Mouse (Mus musculus): Measurements from ENCODE around the gene Fra10ac1. TPM values are rescaled to one million over a fixed set of nuclear protein-coding genes. Genes with fewer than 3 reads are reported as not detected.

Gene Fra10ac1
- total RNA-seq (2021), result 10 to 100 TPM; 11.6 to 12.1 TPM
- long read RNA-seq, experiment 1, transcript Fra10ac1-201 (14 exons, 1,402 nt), result major isoform, 25 of 30 reads
- long read RNA-seq, experiment 1, partial matches to known transcripts, result 2 of 30 reads
- long read RNA-seq, experiment 1, other reads (novel, unspliced or antisense), result 3 of 30 reads
- long read RNA-seq, experiment 2, transcript Fra10ac1-201 (14 exons, 1,402 nt), result major isoform, 18 of 24 reads
- long read RNA-seq, experiment 2, partial matches to known transcripts, result 1 of 24 reads
- long read RNA-seq, experiment 2, other reads (novel, unspliced or antisense), result 5 of 24 reads

- peak; percentile 90 for DNase-seq (ENCODE audit: low spot score)
Observed at GRCm38 (mm10) chr19:38223905-38224684, at the start of gene Fra10ac1. Gene Fra10ac1, minus strand, starts transcription at chr19:38224156.

GRCm38 (mm10) chr19:38271071-38271470 is 47.1 kb upstream of the Fra10ac1 start:
- DNase-seq (ENCODE audit: low spot score), result no peak

DNA sequence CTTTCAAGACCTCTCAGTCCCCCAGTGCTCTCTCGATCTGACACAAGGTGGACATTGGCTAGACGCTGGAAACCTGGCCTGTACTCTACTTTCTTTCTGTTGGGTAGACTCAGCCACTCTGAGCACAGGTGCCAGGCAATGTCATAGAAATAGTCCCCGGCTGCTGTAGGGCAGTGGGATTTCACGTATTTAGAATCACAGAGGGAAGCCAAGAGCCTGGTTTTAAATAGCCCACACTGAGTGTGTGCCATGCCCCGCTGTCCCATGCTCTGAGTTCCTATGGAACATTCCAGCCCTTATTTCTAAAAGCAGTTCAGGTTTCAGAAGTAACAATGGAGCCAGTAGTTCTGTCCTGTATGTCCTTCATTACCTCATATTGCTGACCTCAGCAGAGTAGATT is 43.5 kb upstream of the Fra10ac1 start:
- peak; percentile 20 for DNase-seq (ENCODE audit: low spot score)

- no peak for DNase-seq (ENCODE audit: low spot score)
Observed at GRCm38 (mm10) chr19:38265767-38266166, 41.8 kb upstream of the Fra10ac1 start.

DNA sequence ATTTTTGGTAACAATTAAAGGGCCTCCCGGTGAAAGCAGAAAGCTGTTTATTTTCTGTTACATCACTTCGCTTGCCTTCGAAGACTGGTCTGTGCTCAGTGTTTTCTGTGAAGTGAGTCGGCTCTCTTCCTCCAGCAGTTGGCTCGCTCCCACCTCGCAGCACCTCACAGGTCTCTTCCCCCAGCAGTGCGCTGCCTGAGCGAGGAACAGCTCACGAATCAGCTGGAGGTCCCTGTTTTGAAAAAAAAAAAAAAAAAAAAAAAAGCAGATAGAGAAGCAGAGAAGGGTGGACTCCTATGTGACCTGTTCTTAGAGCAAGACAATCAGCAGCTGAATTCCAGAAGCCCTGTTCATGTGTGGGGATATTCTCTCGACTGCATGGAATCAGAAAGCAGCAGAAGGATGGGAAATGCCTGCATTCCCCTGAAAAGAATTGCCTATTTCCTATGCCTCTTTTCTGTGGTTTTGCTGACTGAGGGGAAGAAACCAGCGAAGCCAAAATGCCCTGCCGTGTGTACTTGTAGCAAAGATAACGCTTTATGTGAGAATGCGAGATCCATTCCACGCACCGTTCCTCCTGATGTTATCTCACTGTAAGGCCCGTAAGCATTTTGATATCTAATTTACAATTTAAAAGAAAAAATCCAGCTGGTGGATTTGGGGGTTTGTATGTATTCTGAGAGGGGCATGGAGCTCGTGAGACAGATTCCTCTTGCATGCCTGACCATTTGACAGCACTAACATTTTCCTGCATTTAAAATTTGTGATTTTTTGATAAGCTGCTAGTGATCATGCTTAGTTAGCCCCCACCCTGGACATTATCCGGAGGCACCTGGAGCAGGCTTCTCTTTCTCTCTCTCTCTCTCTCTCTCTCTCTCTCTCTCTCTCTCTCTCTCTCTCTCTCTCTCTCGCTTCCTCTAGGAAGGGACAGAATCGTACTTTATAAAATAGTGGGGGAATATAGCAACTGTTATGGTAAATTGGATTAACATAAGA is 40.8 kb upstream of the Fra10ac1 start, which contains the start of gene Lgi1:
Gene Lgi1, plus strand, starts transcription at position 32 of the 996 bp plus-strand sequence.
- DNase-seq (ENCODE audit: low spot score), result no peak

GRCm38 (mm10) chr19:38263829-38264504 is 40.0 kb upstream of the Fra10ac1 start:
- peak; percentile 38 for DNase-seq (ENCODE audit: low spot score)

- DNase-seq (ENCODE audit: low spot score), result peak; percentile 24
Observed at GRCm38 (mm10) chr19:38261351-38261750, 37.4 kb upstream of the Fra10ac1 start.

DNA sequence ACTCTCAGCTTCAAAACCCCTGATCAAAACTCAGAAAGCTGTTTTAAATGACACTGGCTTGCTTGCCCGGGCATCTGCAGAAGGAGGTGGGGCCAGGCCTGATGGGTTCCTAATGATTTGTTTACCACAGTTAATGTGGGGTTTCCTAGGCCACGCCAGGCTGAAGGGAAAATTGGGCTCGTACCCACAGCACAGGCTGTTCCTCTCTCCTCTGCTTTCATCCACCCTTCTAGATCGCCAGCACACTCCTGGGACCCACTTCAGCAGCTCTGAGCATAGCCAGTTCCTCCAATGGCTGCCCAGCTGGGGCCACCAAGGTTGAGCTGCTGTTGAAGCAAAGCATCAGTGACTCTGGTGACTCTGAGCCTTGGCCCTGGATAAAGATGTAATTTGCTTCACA is 36.4 kb upstream of the Fra10ac1 start:
- DNase-seq (ENCODE audit: low spot score), result peak; percentile 35

- DNase-seq (ENCODE audit: low spot score), result no peak
Observed at GRCm38 (mm10) chr19:38259436-38259835, 35.5 kb upstream of the Fra10ac1 start.

DNA sequence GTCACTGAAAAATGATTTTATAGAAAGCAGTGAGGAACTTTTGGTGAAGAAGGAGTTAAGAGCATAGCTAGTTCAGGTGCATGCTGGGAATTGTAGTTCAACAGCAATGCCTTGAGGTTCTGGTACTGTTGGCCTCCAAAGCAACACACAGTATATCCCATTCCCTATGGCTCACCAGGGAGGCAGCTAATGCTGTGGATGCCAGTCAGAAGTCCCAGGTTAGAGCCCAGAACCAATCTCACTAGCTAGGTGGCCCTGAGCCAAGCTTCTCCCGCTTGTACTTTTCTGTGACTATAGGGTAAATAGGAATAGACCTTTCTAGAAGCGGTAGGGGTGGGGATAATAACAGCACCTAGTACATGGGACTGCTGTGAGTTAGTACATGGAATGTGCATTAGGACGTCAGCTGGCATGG is 34.7 kb upstream of the Fra10ac1 start:
- DNase-seq (ENCODE audit: low spot score), result peak; percentile 21

- DNase-seq (ENCODE audit: low spot score), result peak; percentile 35
Observed at GRCm38 (mm10) chr19:38253796-38254195, 29.8 kb upstream of the Fra10ac1 start.

DNA sequence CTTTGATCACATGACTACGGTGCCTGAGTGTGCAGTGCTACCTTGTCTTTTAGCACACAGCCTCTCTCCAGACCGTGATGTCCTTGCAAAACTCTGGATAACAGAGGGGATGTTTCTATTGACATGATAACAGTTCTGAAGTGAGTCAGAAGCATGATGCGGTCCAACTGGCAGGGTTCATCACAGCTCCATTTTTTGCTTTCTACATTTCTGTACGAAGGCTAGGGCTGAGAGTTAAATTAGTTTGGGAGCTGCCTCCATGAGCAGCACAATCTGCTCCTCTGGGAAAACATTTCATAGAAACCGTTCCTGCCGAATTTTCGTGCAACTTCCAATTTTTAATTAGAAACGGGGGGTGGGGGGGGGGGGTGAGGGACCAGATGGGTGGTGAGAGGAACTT is 25.7 kb upstream of the Fra10ac1 start:
- DNase-seq (ENCODE audit: low spot score), result no peak

DNA sequence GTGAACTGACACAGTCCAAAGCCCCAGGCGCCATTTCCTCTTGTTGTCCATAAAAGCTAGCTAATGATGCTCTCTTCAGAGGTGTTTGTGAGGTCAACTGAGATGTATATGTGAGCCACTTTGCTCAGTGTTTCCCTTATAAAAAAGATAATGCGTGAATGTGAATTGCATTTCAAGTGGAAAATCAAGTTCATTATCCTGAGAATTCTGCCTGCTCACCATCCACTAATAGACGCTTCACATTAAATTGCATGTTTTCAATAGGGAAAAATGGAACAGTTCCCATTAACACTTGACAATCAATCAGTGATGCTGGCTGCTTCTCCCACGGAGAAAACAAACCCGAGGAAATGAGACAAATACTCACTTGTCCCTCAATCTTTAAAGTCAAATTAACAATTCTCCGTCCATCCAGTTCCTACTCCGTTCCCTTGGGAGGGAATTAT is 22.2 kb upstream of the Fra10ac1 start:
- no peak for DNase-seq (ENCODE audit: low spot score)

GRCm38 (mm10) chr19:38245361-38246176 is 21.6 kb upstream of the Fra10ac1 start:
- no peak for DNase-seq (ENCODE audit: low spot score)

DNA sequence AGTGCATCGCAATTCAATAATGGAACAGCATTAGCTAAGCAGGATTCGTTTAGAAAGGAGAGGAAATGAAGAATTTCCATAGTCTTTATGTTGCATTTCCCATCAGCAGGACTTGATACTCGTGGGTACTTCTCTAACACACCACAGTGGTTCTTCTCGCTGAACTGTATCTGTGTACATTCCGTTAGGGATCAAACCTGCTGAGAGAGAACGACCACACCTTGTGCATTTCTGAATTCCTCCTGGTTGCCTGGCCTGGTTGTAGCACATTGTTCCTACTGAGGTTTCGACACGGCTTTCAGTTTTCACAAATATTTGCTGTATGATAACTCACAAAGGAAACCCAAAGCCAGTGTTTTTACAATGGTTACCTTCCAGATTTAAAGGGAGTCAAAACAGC is 20.8 kb upstream of the Fra10ac1 start:
- DNase-seq (ENCODE audit: low spot score), result no peak

DNA sequence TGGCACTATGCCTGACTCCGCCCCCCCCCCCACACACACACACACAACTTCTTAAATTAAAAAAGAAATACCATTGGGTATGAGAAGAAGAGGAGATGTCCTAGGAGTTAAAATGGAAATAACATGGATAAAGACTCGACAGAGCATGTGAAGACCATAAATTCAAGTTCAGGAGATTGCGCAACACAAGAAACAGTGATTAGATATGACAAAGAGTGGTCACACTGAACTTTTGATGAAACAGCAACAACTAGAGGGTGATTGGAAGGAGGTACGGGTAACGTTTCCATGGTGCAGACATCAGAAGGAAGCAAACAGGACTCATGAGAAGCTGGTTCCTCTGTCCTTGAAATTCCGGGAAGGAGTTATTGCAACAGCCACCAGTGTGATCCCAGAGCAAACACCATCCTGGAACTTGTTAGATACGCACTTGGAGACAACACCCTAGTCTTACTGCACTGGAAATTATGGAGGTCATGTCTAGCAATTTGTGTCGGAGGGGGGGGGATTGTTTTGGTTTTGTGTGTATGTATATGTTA is 18.4 kb upstream of the Fra10ac1 start:
- DNase-seq (ENCODE audit: low spot score), result no peak

DNA sequence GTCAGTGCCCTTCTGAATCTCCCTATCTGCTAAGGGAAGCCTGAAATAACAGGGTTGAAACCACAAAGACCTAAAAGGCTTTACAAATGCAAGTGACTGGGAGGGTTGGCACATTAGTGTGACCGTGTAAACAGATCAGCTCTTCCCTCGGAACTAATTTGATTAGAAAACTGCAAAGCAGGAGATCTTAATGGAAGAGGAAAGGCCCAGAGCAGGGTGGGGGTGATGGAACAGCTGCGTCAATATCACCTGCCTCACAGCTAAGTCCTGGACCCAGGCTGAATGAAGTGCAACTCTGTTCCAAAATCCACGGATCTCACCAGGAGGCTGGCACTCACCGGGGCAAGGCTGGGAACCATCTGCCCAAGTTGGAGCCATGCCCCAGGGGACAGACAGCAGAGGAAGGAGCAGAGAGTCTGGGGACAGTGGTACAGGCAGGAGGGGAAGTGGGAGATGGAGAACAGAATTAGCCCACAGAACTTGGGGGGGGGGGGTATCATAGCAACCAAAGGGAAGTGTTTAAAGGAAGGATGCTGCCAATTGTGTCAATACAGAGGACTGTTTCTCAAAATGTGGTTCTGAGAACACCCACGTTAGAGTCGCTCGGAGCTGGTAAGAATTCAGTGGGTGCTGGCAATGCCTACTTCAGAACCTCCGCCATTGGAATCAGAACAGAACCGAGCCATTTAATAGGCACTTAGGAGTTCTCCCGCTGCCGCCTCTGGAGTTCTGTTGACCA is 14.4 kb upstream of the Fra10ac1 start:
- no peak for DNase-seq (ENCODE audit: low spot score)

DNA sequence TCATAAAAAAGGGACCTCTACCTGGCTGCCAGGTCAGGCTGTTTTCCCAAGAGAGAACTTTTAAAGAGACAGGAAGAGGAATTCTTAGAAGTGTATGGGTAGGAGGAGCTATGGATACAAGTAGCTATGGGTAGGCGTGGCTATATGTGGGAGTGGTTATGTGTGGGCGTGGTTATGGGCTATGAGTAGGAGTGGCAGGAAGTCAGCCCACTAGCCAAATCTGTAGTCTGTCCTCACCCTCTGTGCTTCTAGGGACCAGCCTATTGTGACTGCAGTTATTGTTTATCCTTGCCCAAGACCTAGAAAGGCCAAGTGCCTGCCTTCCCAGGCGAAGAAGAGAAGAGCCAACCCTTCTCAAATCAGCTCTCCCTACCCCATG is 13.9 kb upstream of the Fra10ac1 start:
- no peak for DNase-seq (ENCODE audit: low spot score)

- DNase-seq (ENCODE audit: low spot score), result no peak
Observed at GRCm38 (mm10) chr19:38236526-38236925, 12.6 kb upstream of the Fra10ac1 start.
